Mouse (Mus musculus): ENCODE measurements at regions not wholly inside any gene's neighbourhood (a gene's known extent, or its start where the extent isn't known, plus 50 kb on each side); places are given as distances from the start of the nearest gene placed in this dataset.
A peak's percentile ranks its signal among the peaks of the same experiment; 100 is the strongest.
"Not testable (repeated sequence)": the region's sequence is repeated elsewhere in the genome, so short reads cannot be mapped to it uniquely, and the experiment has no call there.

- peak; percentile 38 to 53 for DNase-seq
Observed at GRCm38 (mm10) chr12:69485652-69486651, 96.9 kb downstream of the Vcpkmt start.

GRCm38 (mm10) chr12:69481420-69481819 lies 101.4 kb downstream of the Vcpkmt start:
- DNase-seq, result no peak

- DNase-seq, result no peak
Observed at GRCm38 (mm10) chr12:69476631-69477091, 104.4 kb upstream of the Gm9887 start.

- DNase-seq, result no peak
Observed at GRCm38 (mm10) chr12:69476131-69476530, 103.9 kb upstream of the Gm9887 start.

GRCm38 (mm10) chr12:69474916-69475661 lies 102.8 kb upstream of the Gm9887 start:
- peak; percentile 53 to 57 for DNase-seq

- DNase-seq, result no peak
Observed at GRCm38 (mm10) chr12:69474141-69474915, 102.1 kb upstream of the Gm9887 start.

- DNase-seq, result no peak
Observed at GRCm38 (mm10) chr12:69473379-69474057, 101.3 kb upstream of the Gm9887 start.

GRCm38 (mm10) chr12:69472912-69473311 lies 100.7 kb upstream of the Gm9887 start:
- no peak for DNase-seq

GRCm38 (mm10) chr12:69471876-69472275 lies 99.6 kb upstream of the Gm9887 start:
- DNase-seq, result no peak

GRCm38 (mm10) chr12:69469004-69469403 lies 96.7 kb upstream of the Gm9887 start:
- no peak for DNase-seq

GRCm38 (mm10) chr12:69467363-69467762 lies 95.1 kb upstream of the Gm9887 start:
- DNase-seq, result no peak

GRCm38 (mm10) chr12:69464906-69465305 lies 92.6 kb upstream of the Gm9887 start:
- no peak for DNase-seq

- not testable (repeated sequence) for DNase-seq
Observed at GRCm38 (mm10) chr12:69463327-69463726, 91.1 kb upstream of the Gm9887 start.

- peak; percentile 56 to 64 for DNase-seq
Observed at GRCm38 (mm10) chr12:69461888-69462840, 89.9 kb upstream of the Gm9887 start.

GRCm38 (mm10) chr12:69460552-69461079 lies 88.4 kb upstream of the Gm9887 start:
- DNase-seq, result no peak

- peak; percentile 40 to 56 for DNase-seq
Observed at GRCm38 (mm10) chr12:69458170-69458841, 86.0 kb upstream of the Gm9887 start.

GRCm38 (mm10) chr12:69456746-69457145 lies 84.5 kb upstream of the Gm9887 start:
- DNase-seq, result no peak

GRCm38 (mm10) chr12:69456116-69456515 lies 83.9 kb upstream of the Gm9887 start:
- DNase-seq, result no peak

GRCm38 (mm10) chr12:69455566-69455965 lies 83.3 kb upstream of the Gm9887 start:
- DNase-seq, result no peak
